Mouse (Mus musculus): ENCODE measurements around the gene Syncrip. TPM values are rescaled to one million over a fixed set of nuclear protein-coding genes. Genes with fewer than 3 reads are reported as not detected.
A peak's percentile ranks its signal among the peaks of the same experiment; 100 is the strongest.

Syncrip gene
- total RNA-seq (2015; ENCODE audit: low replicate concordance) (50.6 and 51.7 TPM in 2 replicates), total RNA-seq (2017; ENCODE audit: low replicate concordance) (36.5 and 38.8 TPM in 2 replicates)

- ATAC-seq (replicated peaks; ENCODE audit: low FRiP score, poor library complexity, severe bottlenecking), result peak; percentile 86
These were observed at the start of gene Syncrip for GRCm38 (mm10) chr9:88482230-88482828. Gene Syncrip (minus strand): TSS chr9:88482574.

GRCm38 (mm10) chr9:88529979-88530580, 47.7 kb upstream of the Syncrip start:
- no peak for ATAC-seq (replicated peaks; ENCODE audit: low FRiP score, poor library complexity, severe bottlenecking)

GRCm38 (mm10) chr9:88529571-88529970, 47.2 kb upstream of the Syncrip start:
- no peak for ATAC-seq (replicated peaks; ENCODE audit: low FRiP score, poor library complexity, severe bottlenecking)

- ATAC-seq (replicated peaks; ENCODE audit: low FRiP score, poor library complexity, severe bottlenecking), result no peak
These were observed 46.4 kb upstream of the Syncrip start for GRCm38 (mm10) chr9:88528736-88529135.

GRCm38 (mm10) chr9:88527956-88528355, 45.6 kb upstream of the Syncrip start:
- ATAC-seq (replicated peaks; ENCODE audit: low FRiP score, poor library complexity, severe bottlenecking), result no peak

GRCm38 (mm10) chr9:88525341-88525740, 43.0 kb upstream of the Syncrip start:
- ATAC-seq (replicated peaks; ENCODE audit: low FRiP score, poor library complexity, severe bottlenecking), result no peak

GRCm38 (mm10) chr9:88524796-88525195, 42.4 kb upstream of the Syncrip start:
- ATAC-seq (replicated peaks; ENCODE audit: low FRiP score, poor library complexity, severe bottlenecking), result no peak

GRCm38 (mm10) chr9:88524367-88524766, 42.0 kb upstream of the Syncrip start:
- ATAC-seq (replicated peaks; ENCODE audit: low FRiP score, poor library complexity, severe bottlenecking), result no peak

GRCm38 (mm10) chr9:88523335-88523668, 40.9 kb upstream of the Syncrip start:
- ATAC-seq (replicated peaks; ENCODE audit: low FRiP score, poor library complexity, severe bottlenecking), result no peak

- ATAC-seq (replicated peaks; ENCODE audit: low FRiP score, poor library complexity, severe bottlenecking), result peak; percentile 91
These were observed 40.4 kb upstream of the Syncrip start for GRCm38 (mm10) chr9:88522569-88523334.

GRCm38 (mm10) chr9:88521961-88522568, 39.7 kb upstream of the Syncrip start:
- no peak for ATAC-seq (replicated peaks; ENCODE audit: low FRiP score, poor library complexity, severe bottlenecking)

- ATAC-seq (replicated peaks; ENCODE audit: low FRiP score, poor library complexity, severe bottlenecking), result no peak
These were observed 38.6 kb upstream of the Syncrip start for GRCm38 (mm10) chr9:88520849-88521483.

GRCm38 (mm10) chr9:88520122-88520848, 37.9 kb upstream of the Syncrip start:
- ATAC-seq (replicated peaks; ENCODE audit: low FRiP score, poor library complexity, severe bottlenecking), result no peak

GRCm38 (mm10) chr9:88519390-88520121, 37.2 kb upstream of the Syncrip start:
- ATAC-seq (replicated peaks; ENCODE audit: low FRiP score, poor library complexity, severe bottlenecking), result no peak

GRCm38 (mm10) chr9:88516361-88516995, 34.1 kb upstream of the Syncrip start:
- ATAC-seq (replicated peaks; ENCODE audit: low FRiP score, poor library complexity, severe bottlenecking), result no peak

GRCm38 (mm10) chr9:88515546-88515945, 33.2 kb upstream of the Syncrip start:
- no peak for ATAC-seq (replicated peaks; ENCODE audit: low FRiP score, poor library complexity, severe bottlenecking)

GRCm38 (mm10) chr9:88501846-88502245, 19.5 kb upstream of the Syncrip start:
- ATAC-seq (replicated peaks; ENCODE audit: low FRiP score, poor library complexity, severe bottlenecking), result no peak

GRCm38 (mm10) chr9:88500112-88500511, 17.7 kb upstream of the Syncrip start:
- ATAC-seq (replicated peaks; ENCODE audit: low FRiP score, poor library complexity, severe bottlenecking), result no peak

All from erythroblast, adult 5-6 weeks (primary cell).